Mouse (Mus musculus): Measurements from ENCODE around the gene Wdr86.
A peak's percentile ranks its signal among the peaks of the same experiment; 100 is the strongest.
"Not testable (repeated sequence)": the region's sequence is repeated elsewhere in the genome, so short reads cannot be mapped to it uniquely, and the experiment has no call there.

The Wdr86 gene

DNA sequence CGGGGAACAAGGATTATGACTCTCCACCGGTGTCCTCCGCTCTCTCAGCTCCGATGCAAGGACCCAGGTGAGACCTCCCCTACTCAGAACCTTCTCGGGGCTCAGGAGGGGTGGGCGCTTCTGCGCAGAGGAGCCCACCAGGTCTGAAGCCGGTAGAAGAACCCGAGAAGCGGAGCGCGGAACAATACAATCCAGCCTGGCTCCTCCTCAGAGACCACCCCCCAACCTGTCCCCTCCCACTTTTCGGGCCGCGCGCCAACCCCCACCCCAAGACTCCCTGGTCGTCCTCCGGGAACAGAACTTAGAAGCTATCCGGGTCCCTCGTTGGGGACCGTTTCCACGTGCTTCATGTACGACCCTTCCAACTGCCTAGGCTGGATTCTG lies at the start of gene Wdr86:
Wdr86 (minus strand) TSS at position 240 of the 384 bp plus-strand sequence.
- DNase-seq (ENCODE audit: low read depth, low spot score): peak; percentile 61

DNA sequence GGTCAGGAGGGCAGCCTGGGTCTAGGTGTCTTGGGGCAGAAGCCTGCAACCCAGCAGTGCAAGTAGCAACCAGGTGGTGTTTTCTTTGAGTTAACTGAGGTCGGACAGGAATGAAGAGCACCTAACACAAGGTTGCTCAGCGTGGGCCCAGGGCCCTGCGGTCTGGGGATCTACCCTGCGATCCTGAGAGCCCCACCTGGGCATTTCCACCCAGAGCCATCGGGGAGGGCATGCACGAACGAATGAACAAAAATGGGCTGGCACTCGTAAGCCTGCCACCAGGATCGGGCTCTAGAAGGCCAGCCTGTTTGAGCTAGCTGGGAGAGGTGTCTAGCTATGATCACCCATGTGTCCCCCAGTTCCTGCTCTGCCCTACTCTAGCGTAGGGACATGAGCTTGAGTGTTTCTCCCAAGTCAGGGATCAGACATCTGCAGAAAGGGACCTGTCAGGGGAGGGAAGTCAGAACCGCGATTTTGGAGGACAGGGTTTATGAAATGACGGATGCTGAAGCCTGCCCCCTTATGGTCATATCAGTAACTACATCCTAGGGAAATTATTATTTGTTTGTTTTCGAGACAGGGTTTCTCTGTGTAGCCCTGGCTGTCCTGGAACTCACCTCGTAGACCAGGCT lies 49.5 kb upstream of the Wdr86 start:
- DNase-seq (ENCODE audit: low read depth, low spot score): no peak

- no peak for DNase-seq (ENCODE audit: low read depth, low spot score)
These were observed 48.8 kb upstream of the Wdr86 start for GRCm38 (mm10) chr5:24779321-24779720.

- DNase-seq (ENCODE audit: low read depth, low spot score): no peak
These were observed 48.3 kb upstream of the Wdr86 start for GRCm38 (mm10) chr5:24778843-24779140.

DNA sequence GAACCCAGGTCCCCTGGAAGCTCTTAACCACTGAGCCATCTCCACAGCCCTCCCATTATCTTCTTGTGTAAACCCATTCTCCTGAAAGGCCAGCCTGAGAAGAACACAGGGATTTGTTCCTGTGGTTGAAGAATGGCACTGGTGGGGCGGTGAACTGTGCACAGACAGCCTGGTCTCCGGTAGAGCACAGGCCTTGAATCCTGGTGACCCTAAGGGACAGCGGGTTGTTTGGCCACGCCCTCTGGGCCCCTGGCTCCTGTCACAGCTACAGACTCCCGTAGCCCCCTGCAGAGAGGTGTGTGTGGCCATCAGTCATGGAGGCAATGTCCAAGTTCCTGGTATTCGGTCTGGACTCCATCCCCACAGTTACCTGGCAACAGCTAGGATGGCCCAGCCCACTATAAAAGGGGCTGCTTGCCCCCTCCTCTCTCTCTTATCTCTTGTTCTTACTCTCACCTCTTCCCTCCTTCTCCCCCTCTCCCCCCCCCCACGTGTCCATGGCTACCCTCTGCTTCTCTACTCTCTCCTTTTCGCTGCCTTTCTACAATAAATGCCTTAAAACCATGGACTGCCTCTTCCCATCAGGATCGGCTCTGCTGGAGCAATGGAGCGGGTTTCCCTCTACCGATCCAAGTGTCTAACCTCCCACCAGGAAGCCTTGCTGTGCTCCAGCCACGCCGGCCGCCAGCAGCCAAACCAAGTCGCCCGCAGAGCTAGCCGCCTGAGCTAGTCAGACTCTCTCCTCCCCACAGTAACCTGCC lies 47.7 kb upstream of the Wdr86 start:
- DNase-seq (ENCODE audit: low read depth, low spot score): no peak

GRCm38 (mm10) chr5:24776681-24777080 lies 46.2 kb upstream of the Wdr86 start:
- no peak for DNase-seq (ENCODE audit: low read depth, low spot score)

DNA sequence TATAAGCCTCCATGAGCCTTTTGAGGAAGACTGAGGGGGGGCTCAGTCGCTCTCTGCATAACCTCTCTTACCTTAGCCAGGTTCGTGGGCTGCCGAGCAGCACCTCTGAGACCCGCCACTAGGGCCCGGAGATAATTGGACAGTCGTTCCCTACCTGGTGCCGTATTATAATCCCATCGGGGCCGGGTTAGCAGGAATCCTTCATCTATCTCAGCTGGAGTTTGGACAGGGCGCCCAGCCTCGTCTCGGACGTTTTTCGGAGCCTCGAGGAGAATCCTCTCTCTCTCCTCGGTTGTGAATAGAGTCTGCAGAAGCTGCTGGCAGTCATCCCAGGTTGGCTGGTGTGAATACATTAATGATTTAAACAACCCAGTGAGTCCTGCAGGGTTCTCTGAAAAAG lies 44.0 kb upstream of the Wdr86 start:
- not testable (repeated sequence) for DNase-seq (ENCODE audit: low read depth, low spot score)

DNA sequence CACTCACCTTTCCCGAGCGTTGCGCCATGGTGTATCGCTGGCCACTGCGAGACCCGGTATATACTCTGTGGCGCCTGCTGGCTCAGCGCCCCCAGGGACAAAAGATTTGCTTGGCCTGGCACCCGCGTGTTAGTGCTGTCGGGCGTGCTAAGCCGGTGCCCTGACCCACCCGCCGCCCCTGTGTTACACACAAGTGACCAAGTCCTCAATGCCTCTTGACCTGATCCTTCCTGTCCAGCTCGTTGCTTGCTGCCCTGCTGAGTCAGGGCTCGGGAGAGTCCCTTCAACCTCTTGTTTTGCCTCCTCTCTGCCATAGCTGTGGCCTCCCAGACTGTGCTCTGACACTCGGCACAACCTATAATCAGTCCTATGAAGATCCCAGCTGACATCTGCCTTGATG lies 27.3 kb upstream of the Wdr86 start, which contains the start of gene Crygn:
Crygn (minus strand) TSS at position 193 of the 400 bp plus-strand sequence.
- no peak for DNase-seq (ENCODE audit: low read depth, low spot score)

DNA sequence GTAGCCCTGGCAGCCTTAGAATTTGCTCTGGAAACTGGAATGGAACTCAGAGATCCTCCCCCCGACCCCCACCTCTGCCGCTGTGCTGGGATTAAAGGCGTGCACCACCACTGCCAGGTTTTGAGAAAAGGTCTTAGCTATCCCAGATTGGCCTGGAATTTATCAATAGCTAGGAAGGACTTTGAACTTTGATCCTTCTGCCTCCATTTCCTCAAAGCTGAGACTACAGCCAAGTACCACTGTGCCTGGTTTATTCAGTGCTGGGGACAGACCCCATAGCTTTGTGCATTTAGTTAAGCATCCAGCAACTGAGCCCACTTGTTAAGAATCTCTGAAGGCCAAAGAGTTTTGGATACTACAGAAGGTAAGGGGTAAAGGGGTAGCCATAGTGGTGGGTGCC lies 26.4 kb upstream of the Wdr86 start:
- DNase-seq (ENCODE audit: low read depth, low spot score): no peak

GRCm38 (mm10) chr5:24752175-24752498 lies 21.6 kb upstream of the Wdr86 start:
- no peak for DNase-seq (ENCODE audit: low read depth, low spot score)

- peak; percentile 98 for DNase-seq (ENCODE audit: low read depth, low spot score)
These were observed 21.0 kb upstream of the Wdr86 start for GRCm38 (mm10) chr5:24751305-24752174.

DNA sequence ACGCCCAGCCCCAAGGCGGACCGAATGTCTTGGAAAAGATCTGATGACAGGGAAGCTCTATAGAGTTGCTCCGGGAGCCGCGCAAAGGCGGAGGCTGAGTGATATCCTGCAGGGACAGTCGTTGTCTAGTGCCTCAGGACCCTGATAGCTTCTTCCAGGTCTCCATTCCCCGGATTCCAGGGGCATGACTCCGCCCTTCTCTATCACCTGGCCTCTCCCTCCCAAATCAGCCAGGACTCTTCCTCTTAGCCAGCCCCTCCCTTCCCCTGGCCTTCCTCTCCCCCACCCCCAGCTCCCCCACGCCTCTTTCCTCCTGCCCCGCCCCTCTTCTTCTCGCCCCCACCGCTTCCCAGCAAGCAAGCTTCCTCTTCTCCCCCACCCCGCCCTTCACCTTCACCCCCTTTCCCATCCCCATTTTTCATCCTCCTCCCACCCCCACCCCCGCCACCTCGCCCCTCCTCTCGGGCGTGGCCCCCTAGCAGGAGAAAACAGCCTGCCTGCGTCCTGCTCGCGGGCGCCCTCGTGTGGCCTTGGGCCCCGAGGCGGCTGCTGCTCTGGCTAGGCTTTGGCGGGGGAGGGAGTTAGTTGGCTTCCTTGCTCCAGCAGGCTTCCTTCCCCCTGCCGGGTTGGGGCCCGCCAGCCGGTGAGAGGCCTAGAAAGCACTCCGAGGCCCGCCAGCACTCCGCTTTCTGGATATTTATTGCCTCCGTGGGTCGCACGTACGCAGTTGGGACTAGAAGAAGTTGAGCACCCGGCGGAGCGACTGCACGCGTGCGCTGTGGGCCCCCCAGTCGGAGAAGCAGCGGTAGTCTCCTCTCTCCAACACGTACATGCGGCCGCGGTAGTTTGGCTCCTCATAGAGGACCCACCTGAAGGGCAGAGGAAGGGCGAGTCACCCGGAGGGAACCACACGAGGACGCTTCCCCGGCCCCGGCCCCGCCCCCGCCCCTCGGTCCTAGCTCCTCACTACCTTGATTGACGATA lies 20.1 kb upstream of the Wdr86 start:
- DNase-seq (ENCODE audit: low read depth, low spot score): peak; percentile 94

GRCm38 (mm10) chr5:24749731-24750130 lies 19.2 kb upstream of the Wdr86 start:
- DNase-seq (ENCODE audit: low read depth, low spot score): no peak

GRCm38 (mm10) chr5:24747533-24747932 lies 17.0 kb upstream of the Wdr86 start:
- no peak for DNase-seq (ENCODE audit: low read depth, low spot score)

DNA sequence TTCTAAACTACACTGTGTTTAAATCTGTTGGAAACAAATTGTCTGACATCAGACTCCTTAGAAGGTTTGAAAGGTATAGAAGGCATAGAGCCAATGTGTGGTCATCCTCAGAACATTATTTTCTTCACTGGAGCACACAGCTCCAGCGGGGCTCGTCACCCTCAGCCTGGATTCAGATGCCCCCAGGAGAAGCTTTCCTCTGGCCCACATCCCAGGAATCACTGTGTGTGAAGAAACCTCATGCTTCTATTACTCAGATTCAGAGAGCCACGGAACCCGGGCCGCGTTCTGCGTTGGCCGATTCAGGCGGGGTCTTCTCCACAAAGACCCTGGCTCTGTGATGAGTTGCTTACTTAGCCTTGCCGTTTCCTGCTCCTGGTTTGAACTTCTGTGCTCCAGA lies 13.4 kb upstream of the Wdr86 start:
- DNase-seq (ENCODE audit: low read depth, low spot score): no peak

DNA sequence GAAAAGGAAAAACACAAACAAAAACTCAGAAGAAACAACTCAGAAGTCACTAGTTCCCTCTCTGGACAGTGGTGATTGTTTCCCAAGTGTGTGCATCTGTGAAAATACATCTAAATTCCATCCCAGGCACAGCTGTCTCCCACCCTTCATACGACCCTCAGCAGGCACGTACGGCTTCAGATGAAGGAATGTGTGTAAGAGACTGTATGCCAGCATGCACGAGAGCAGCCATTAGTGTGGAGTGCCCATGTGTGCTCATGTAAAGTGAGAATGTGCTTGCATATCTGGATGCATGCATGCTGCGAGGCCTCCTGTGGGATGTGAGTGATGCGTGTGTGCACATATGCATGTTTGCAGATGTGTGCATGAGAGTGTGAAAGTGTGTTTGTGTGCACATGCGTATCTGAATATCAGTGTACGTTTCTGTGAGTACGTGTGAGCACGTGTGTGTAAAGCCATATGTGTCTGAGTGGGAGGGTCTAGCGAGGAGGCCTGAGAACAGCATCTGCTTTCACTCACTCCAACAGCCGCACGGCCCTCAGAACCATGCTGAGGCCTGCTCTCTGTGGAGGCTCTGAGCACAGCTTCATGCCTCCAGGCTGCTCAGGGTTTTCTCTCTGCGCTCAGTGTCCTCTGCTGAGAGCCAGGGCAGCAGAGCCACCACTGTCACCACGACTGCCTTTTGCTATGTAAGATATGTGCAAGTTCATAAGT lies 10.8 kb upstream of the Wdr86 start:
- DNase-seq (ENCODE audit: low read depth, low spot score): no peak

GRCm38 (mm10) chr5:24739141-24739753 lies 8.7 kb upstream of the Wdr86 start:
- DNase-seq (ENCODE audit: low read depth, low spot score): no peak

DNA sequence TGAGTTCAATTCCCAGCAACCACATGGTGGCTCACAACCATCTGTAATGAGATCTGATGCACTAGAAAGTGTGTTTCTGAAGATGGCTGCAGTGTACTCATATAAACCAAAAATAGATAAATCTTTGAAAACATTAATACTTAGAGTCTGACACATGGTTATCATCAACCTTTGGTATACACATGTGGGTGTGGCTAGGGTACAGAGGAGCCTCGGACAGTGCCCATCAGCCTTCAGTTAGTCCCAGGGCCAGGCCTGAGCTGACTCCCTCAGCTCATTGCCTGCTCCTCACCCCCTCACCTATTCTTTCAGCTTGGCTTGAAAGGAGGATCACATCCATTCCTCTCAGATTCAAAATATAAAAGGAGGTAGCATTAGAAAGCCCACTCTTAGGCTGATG lies 8.0 kb upstream of the Wdr86 start:
- no peak for DNase-seq (ENCODE audit: low read depth, low spot score)

DNA sequence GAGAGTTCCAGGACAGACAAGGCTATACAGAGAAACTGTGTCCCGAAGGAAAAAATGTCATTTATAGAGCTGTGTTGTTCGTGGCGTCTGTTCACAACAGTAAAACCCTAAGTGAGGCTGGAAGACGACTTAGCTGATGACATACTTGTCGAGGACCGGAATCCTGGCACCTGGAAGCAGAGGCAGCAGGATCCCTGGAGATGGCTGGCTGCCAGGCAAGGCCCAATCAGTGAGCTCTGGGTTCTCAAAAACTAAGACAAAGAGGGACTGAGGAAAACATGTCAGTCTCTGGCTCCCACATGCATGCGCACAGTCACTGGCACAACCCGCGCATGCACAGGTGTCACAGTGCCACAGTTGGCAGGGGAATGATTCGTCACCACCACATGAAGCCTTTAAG lies 7.1 kb upstream of the Wdr86 start:
- no peak for DNase-seq (ENCODE audit: low read depth, low spot score)

DNA sequence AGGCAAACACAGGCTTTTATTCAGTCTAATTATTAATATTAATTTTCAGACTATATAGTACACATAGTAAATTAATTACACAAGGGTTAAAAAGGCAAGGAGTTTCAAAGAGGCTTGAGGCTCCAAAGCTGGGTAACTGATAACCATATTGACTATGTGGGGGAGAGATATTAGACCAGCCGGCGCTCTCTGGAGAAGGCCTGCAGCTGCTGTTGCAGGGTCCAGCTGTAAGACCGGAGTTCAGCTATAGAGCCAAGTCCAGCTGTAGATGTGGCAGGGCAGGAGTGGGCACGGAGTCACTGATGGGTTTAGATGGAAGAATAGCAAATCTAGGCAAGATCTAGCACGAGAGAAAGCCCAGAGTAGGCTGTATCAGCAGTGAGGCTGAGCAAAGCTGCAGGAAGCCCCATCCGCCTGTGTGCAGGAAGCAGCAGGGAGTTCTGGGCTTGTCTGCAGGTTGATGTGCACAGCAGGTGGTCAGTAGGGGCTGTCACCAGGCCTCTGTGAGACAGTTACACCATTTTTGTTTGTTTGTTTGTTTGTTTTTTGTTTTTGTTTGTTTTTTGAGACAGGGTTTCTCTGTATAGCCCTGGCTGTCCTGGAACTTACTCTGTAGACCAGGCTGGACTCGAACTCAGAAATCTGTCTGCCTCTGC lies 3.4 kb upstream of the Wdr86 start:
- peak; percentile 67 for DNase-seq (ENCODE audit: low read depth, low spot score)

Data from ES-CJ7 (cell line).